Mouse (Mus musculus) MEL (cell line): Measurements from ENCODE around the gene Rpn2. TPM values are rescaled to one million over a fixed set of nuclear protein-coding genes. Genes with fewer than 3 reads are reported as not detected.

Experiments
- DNase-seq: peaks from one replicate; pipeline ENCODE4 v3.0.0; 2011; ENCODE audit warnings: low read depth, low spot score
- H3K27ac ChIP-seq: 2 replicates; pipeline ENCODE4 v1.5.1; 2012; ENCODE audit warnings: low read depth, mild to moderate bottlenecking, control low read depth, low read length, moderate library complexity; ENCODE audit not compliant: control insufficient read depth
- H3K27me3 ChIP-seq, 2 experiments: fragments of 150-350 bp in 1 of 2; sonication (generic) in 1 of 2; 2 replicates each; pipeline ENCODE4 v1.6.1; 2012; ENCODE audit warnings: low read length in 2 of 2, mild to moderate bottlenecking in 2 of 2, improper control_type of control experiment in 1 of 2, moderate library complexity in 1 of 2; ENCODE audit not compliant: insufficient read depth in 2 of 2, control insufficient read depth in 1 of 2
- H3K36me3 ChIP-seq, 2 experiments: 2 replicates each; pipeline ENCODE4 v1.6.1; 2012 to 2014; ENCODE audit warnings: low read length in 2 of 2, improper control_type of control experiment in 1 of 2, inconsistent platforms in 1 of 2, mild to moderate bottlenecking in 1 of 2; ENCODE audit not compliant: insufficient read depth in 2 of 2, control insufficient read depth in 1 of 2
- H3K4me1 ChIP-seq, 2 experiments: fragments of 150-350 bp in 1 of 2; sonication (generic) in 1 of 2; 2 replicates each; pipeline ENCODE4 v1.6.1; 2012; ENCODE audit warnings: low read length in 2 of 2, improper control_type of control experiment in 1 of 2, mild to moderate bottlenecking in 1 of 2; ENCODE audit not compliant: insufficient read depth in 2 of 2, control insufficient read depth in 1 of 2
- H3K4me3 ChIP-seq, 2 experiments: fragments of 150-350 bp in 1 of 2; sonication (generic) in 1 of 2; 2 replicates each; pipeline ENCODE4 v1.5.1; 2012; ENCODE audit warnings: low read depth in 2 of 2, low read length in 2 of 2, mild to moderate bottlenecking in 2 of 2, moderate library complexity in 2 of 2, control low read depth in 1 of 2, improper control_type of control experiment in 1 of 2; ENCODE audit not compliant: control insufficient read depth in 1 of 2, insufficient read depth in 1 of 2
- H3K79me2 ChIP-seq: 2 replicates; pipeline ENCODE4 v1.6.1; 2012; ENCODE audit warnings: mild to moderate bottlenecking, low read length, moderate library complexity; ENCODE audit not compliant: control insufficient read depth, poor library complexity, insufficient read depth
- H3K9ac ChIP-seq: 2 replicates; pipeline ENCODE4 v1.6.1; 2012; ENCODE audit warnings: low read depth, mild to moderate bottlenecking, control low read depth, low read length, moderate library complexity; ENCODE audit not compliant: control insufficient read depth, poor library complexity, severe bottlenecking
- H3K9me3 ChIP-seq: fragments of 150-350 bp; sonication (generic); replicated peaks from 2 replicates; pipeline ENCODE4 v1.6.1; 2012; ENCODE audit warnings: mild to moderate bottlenecking, low read length, improper control_type of control experiment, moderate library complexity; ENCODE audit not compliant: insufficient read depth
- BHLHE40 ChIP-seq: IDR thresholded peaks from 2 replicates; pipeline ENCODE4 v1.6.1; 2012; ENCODE audit warnings: low read depth, mild to moderate bottlenecking, inconsistent platforms, low read length, improper control_type of control experiment, borderline replicate concordance
- CHD1 ChIP-seq: IDR thresholded peaks from 2 replicates; pipeline ENCODE4 v1.6.1; 2012; ENCODE audit warnings: low read depth, mild to moderate bottlenecking, inconsistent platforms, low read length, improper control_type of control experiment
- CHD2 ChIP-seq: IDR thresholded peaks from 2 replicates; pipeline ENCODE4 v1.6.1; 2011; ENCODE audit warnings: low read length, improper control_type of control experiment
- E2F4 ChIP-seq: IDR thresholded peaks from 2 replicates; pipeline ENCODE4 v1.6.1; 2011; ENCODE audit warnings: low read depth, low read length, improper control_type of control experiment, borderline replicate concordance
- ETS1 ChIP-seq: IDR thresholded peaks from 2 replicates; pipeline ENCODE4 v1.6.1; 2012; ENCODE audit warnings: low read depth, mild to moderate bottlenecking, inconsistent platforms, low read length, improper control_type of control experiment, moderate library complexity
- GABPA ChIP-seq: IDR thresholded peaks from 2 replicates; pipeline ENCODE4 v1.6.1; 2012; ENCODE audit warnings: low read depth, mild to moderate bottlenecking, inconsistent platforms, low read length, improper control_type of control experiment, moderate library complexity
- MAFK ChIP-seq: IDR thresholded peaks from 2 replicates; pipeline ENCODE4 v1.6.1; 2011; ENCODE audit warnings: low read depth, mild to moderate bottlenecking, low read length, improper control_type of control experiment, borderline replicate concordance
- MEF2A ChIP-seq: IDR thresholded peaks from 2 replicates; pipeline ENCODE4 v1.6.1; 2014; ENCODE audit warnings: low read depth, mild to moderate bottlenecking, inconsistent platforms, low read length, improper control_type of control experiment; ENCODE audit not compliant: poor library complexity, insufficient replicate concordance, severe bottlenecking; ENCODE audit errors: extremely low read depth
- MXI1 ChIP-seq: IDR thresholded peaks from 2 replicates; pipeline ENCODE4 v1.6.1; 2011; ENCODE audit warnings: mild to moderate bottlenecking, low read depth, low read length, improper control_type of control experiment
- MYC ChIP-seq: IDR thresholded peaks from 2 replicates; pipeline ENCODE4 v1.6.1; 2011; ENCODE audit warnings: low read depth, mild to moderate bottlenecking, low read length, improper control_type of control experiment, moderate library complexity
- NELFE ChIP-seq: IDR thresholded peaks from 2 replicates; pipeline ENCODE4 v1.6.1; 2011; ENCODE audit warnings: low read depth, low read length, improper control_type of control experiment
- NRF1 ChIP-seq: IDR thresholded peaks from 2 replicates; pipeline ENCODE4 v1.6.1; 2014; ENCODE audit warnings: low read depth, mild to moderate bottlenecking, inconsistent platforms, low read length, improper control_type of control experiment, moderate library complexity; ENCODE audit not compliant: poor library complexity, insufficient read depth, severe bottlenecking
- POLR2A ChIP-seq, 2 experiments: IDR thresholded peaks; 2 replicates each; pipeline ENCODE4 v1.6.1; 2011 to 2012; ENCODE audit warnings: low read length in 2 of 2, mild to moderate bottlenecking in 2 of 2, control low read depth in 1 of 2, improper control_type of control experiment in 1 of 2, low read depth in 1 of 2, moderate library complexity in 1 of 2; ENCODE audit not compliant: control insufficient read depth in 1 of 2, insufficient read depth in 1 of 2, poor library complexity in 1 of 2
- POLR2AphosphoS5 ChIP-seq: IDR thresholded peaks from 2 replicates; pipeline ENCODE4 v1.6.1; 2012; ENCODE audit warnings: low read depth, borderline replicate concordance, mild to moderate bottlenecking, inconsistent platforms, low read length, moderate library complexity, mixed read lengths
- SMC3 ChIP-seq: IDR thresholded peaks from 2 replicates; pipeline ENCODE4 v1.6.1; 2011; ENCODE audit warnings: low read depth, low read length, improper control_type of control experiment
- USF1 ChIP-seq: IDR thresholded peaks from 2 replicates; pipeline ENCODE4 v1.6.1; 2014; ENCODE audit warnings: low read depth, mild to moderate bottlenecking, inconsistent platforms, low read length, improper control_type of control experiment, moderate library complexity
- USF2 ChIP-seq, 2 experiments: IDR thresholded peaks; 2 replicates each; pipeline ENCODE4 v1.6.1; 2011 to 2012; ENCODE audit warnings: improper control_type of control experiment in 2 of 2, low read length in 2 of 2, borderline replicate concordance in 1 of 2, inconsistent platforms in 1 of 2, low read depth in 1 of 2, mild to moderate bottlenecking in 1 of 2; ENCODE audit not compliant: insufficient read depth in 1 of 2
- ZKSCAN1 ChIP-seq: IDR thresholded peaks from 2 replicates; pipeline ENCODE4 v1.6.1; 2012; ENCODE audit warnings: low read depth, mild to moderate bottlenecking, inconsistent platforms, low read length, improper control_type of control experiment, moderate library complexity
- ZMIZ1 ChIP-seq: IDR thresholded peaks from 2 replicates; pipeline ENCODE4 v1.6.1; 2012; ENCODE audit warnings: low read depth, mild to moderate bottlenecking, inconsistent platforms, low read length, improper control_type of control experiment, moderate library complexity
- polyA plus RNA-seq, 2 experiments: library from polyadenylated mRNA; stranded (reverse) in 1 of 2; unstranded in 1 of 2; fragments of >175 nt in 1 of 2; fragments of >200 nt in 1 of 2; gene quantifications; 2 replicates each; pipeline versions ENCODE4 v1.2.1 to v1.2.4; 2012; ENCODE audit warnings: low replicate concordance in 2 of 2, low read depth in 1 of 2; ENCODE audit not compliant: insufficient read length in 2 of 2, insufficient read depth in 1 of 2, missing spikeins in 1 of 2
- total RNA-seq: library from RNA; depleted of rRNA; stranded (reverse); fragments of 300-350 nt; gene quantifications from 2 replicates; pipeline ENCODE4 v1.2.3, GENCODE M21; 2012

Rpn2 gene
- total and polyA plus RNA-seq, 3 experiments, result 284 to 316 (median 310) TPM

DNA sequence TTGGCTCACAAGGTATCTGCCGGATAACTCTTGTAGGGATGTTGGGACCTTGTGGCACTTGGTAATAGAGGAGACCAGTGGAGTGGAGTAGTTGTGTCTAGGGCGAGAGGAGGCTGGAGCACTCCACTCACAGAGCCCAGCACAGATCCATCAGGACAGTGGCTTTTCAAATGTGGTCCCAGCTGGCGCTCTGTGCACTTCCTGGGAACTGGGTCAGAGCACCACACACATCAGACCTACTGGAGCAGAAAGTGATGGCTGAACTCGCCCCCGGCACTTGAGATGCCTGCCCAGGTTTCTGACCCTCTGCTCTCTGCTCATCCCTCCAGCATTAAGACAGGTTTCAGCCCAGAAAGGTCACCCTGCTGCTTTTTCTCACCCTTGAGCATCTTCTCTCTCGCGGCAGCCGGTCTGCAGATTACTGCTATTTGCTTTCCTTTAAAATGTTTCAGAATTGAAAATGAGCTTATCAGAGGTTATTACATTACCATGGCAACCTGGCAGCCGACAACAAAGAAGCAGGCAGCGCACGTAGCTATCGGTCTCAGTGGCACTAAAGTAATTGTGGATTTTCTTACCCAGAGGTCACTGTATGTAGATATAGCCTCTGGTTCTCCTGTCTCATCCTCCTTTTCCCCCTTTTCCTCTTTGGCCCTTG, 70.4 kb downstream of the Rpn2 start:
- H3K4me3 ChIP-seq, result no peak overlapping the region
- no peaks in the 10 kb centered on the region for H3K4me1 ChIP-seq
- DNase-seq, result no peak
- H3K36me3 ChIP-seq, result no peaks in the 10 kb centered on the region
- H3K79me2 ChIP-seq, result no peaks in the 10 kb centered on the region
- no peak for TF ChIP-seq CHD1
- TF ChIP-seq MEF2A, result no peak
- no peak for TF ChIP-seq MXI1
- TF ChIP-seq MYC, result no peak
- no peak for TF ChIP-seq MAFK
- TF ChIP-seq USF1, result no peak
- no peak for TF ChIP-seq POLR2A (IDR thresholded peaks at IDR 0.05; ENCODE audit: control insufficient read depth in 1 of 2, insufficient read depth in 1 of 2, low read depth in 1 of 2, low read length in 2 of 2, poor library complexity in 1 of 2)
- no peak for TF ChIP-seq ZKSCAN1
- no peak for TF ChIP-seq USF2 (IDR thresholded peaks at IDR 0.05; ENCODE audit: borderline replicate concordance in 1 of 2, insufficient read depth in 1 of 2, low read depth in 1 of 2, low read length in 2 of 2)
- TF ChIP-seq ETS1, result no peak
- TF ChIP-seq SMC3, result no peak
- TF ChIP-seq CHD2, result no peak
- TF ChIP-seq E2F4, result no peak
- TF ChIP-seq NRF1, result no peak
- TF ChIP-seq GABPA, result no peak
- TF ChIP-seq POLR2AphosphoS5, result no peak
- peaks cover 6 to 22% of the 10 kb centered on the region in 2 experiments for H3K27me3 ChIP-seq
- no peak overlapping the region for H3K27ac ChIP-seq
- H3K9me3 ChIP-seq, result no peaks in the 10 kb centered on the region
- no peak overlapping the region for H3K9ac ChIP-seq

DNA sequence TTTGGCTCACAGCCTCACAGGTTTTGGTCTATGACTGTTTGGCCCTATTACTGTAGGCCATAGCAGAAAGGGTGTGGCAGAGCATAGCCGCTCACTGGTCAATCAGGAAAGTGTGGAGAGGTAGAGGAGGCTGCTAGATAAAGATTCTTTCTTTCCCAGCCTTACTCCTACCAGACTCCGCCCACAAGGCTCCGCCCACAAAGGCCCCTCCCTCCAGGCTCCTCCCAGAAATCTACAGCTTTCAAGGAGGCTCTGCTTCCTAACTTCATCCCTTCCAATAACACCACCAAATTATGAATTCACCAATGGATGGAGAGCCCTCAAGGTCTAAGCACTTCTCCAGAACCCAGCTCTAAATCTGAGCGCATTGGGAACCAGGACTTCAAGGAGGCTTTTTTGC, 74.4 kb downstream of the Rpn2 start:
- Histone ChIP-seq H3K27me3 (peaks cover 1 to 14% of the 10 kb centered on the region in 2 experiments; a peak in 3 of 4 replicates), H3K27ac (no peak overlapping the region), H3K4me1 (no peaks in the 10 kb centered on the region), H3K79me2 (no peaks in the 10 kb centered on the region), H3K9me3 (no peaks in the 10 kb centered on the region), H3K4me3 (no peak overlapping the region), H3K36me3 (no peaks in the 10 kb centered on the region), H3K9ac (no peak overlapping the region)
- TF ChIP-seq ZMIZ1, result no peak
- TF ChIP-seq MYC, result no peak
- TF ChIP-seq NELFE, result no peak
- no peak for TF ChIP-seq BHLHE40
- no peak for DNase-seq
